Mouse (Mus musculus) erythroid progenitor cell, adult 5-6 weeks (primary cell): ENCODE measurements around the gene Hydin. TPM values are rescaled to one million over a fixed set of nuclear protein-coding genes. Genes with fewer than 3 reads are reported as not detected.

Source experiments
- ATAC-seq: replicated peaks from 2 replicates; pipeline ENCODE4 v1.8.0; 2016; ENCODE audit warnings: moderate number of reproducible peaks, mild to moderate bottlenecking, moderate TSS enrichment, inconsistent platforms; ENCODE audit not compliant: poor library complexity, low FRiP score, severe bottlenecking
- total RNA-seq, 2 experiments: library from RNA; stranded (forward) in 1 of 2; stranded (reverse) in 1 of 2; fragments of 150-400 nt in 1 of 2; fragments of 186-747, 209-891 nt in 1 of 2; gene quantifications; 2 replicates each; pipeline versions ENCODE4 v1.2.3 to v1.2.4; 2015 to 2017; ENCODE audit warnings: low replicate concordance in 2 of 2

The Hydin gene
- total RNA-seq, 2 experiments from 2014 or later: not detected

DNA sequence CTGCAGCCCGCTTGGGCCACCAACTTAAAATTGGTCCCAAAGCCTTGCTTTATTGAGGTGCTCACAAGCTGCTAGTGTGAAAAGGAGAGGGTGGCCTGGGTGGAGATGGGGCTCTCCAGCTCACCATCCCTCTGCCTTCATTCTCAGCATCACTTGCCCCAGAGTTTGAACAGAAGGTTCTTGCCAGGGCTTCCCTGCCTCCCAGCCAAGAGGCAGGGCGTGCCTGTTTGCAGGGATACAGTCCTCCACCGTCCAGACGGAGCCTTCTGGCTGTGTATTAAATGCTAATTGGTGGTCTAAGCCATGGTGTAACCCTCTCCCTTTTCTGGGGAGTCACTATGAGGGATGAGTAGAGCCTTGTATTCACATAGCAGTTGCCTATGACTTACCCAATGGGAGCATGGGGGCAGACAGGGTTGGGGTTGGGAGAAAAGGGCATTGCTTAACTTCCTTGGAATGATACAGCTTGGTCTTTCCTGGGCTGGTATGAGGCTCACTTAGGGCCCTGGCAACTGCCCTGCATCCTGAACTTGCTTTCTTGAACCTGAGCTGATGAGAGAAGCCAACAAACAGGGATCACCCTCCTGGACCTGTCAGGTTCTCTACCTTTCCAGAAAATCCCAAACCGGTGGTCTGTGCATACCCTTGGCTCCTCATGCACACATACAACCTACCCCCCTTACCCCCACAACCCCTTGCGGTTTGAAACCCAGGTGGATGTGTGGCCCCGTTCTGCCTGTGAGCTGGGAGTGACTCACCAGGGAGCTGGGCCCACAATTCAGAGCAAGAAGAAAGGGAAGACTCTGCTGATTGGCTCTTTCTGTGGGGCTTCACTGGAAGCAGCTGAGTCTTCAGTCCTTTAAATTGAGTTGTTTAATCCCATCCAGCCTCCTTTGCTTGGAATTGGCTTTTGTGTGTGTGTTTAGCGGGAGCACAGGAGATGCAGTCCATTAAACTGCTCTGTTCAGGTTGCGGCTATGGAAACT is 387.6 kb downstream of the Hydin start:
- ATAC-seq: no peak

DNA sequence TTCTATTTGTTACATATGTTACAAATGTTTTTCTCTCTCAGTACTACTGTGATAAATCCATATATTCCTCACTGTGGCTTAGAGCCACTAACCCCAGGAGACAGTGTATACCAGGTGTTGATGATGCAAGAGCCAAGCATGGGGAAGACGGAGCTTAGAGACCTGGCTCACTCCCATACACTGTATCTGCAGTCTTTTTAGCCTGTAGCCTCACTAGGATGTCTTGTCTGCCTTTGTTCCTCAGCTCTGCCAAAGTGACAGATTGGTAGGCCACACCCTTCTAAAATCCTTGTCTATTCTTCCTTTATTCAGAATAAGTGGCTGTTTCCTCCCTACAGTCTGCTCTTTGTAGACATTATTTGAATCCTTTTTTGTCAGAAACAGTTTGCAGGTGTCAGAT is 389.1 kb downstream of the Hydin start:
- ATAC-seq: no peak

DNA sequence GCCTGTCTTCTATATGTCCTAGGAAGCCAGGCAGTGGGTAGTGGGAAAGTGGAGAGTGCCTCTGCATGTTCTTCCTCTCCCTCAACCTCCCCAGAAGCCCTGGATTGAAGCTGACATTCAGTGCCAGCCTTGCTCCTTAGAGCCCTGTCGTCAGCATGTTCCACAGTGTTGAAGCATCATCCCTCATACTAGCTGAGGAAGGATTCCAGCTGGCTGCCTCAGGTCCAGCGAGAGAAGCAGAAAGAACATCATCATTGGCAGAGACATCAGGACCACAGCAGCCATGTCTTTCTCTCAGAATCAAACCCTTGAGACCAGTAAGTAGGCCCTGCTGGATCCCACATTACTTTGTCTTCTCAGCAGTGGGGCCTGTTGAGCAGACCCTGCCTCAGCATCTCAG is 390.9 kb downstream of the Hydin start:
- no peak for ATAC-seq

Other genes with a start within 250 kb of the Hydin start
- gene Chst4, start 227.2 kb upstream of the Hydin start, total RNA-seq (2015; ENCODE audit: low replicate concordance): not detected in 2 replicates
- gene Chst4, start 227.2 kb upstream of the Hydin start, total RNA-seq (2017; ENCODE audit: low replicate concordance): not detected in 2 replicates
- not detected in 2 replicates for gene Zfp612, start 187.2 kb upstream of the Hydin start, total RNA-seq (2015; ENCODE audit: low replicate concordance)
- gene Zfp612, start 187.2 kb upstream of the Hydin start, total RNA-seq (2017; ENCODE audit: low replicate concordance): not detected in 2 replicates
- not detected in 2 replicates for gene Gm21964, start 165.8 kb upstream of the Hydin start, total RNA-seq (2015; ENCODE audit: low replicate concordance)
- gene Gm21964, start 165.8 kb upstream of the Hydin start, total RNA-seq (2017; ENCODE audit: low replicate concordance): not detected in 2 replicates
- not detected in 2 replicates for gene Gm17720, start 164.2 kb upstream of the Hydin start, total RNA-seq (2015; ENCODE audit: low replicate concordance)
- gene Gm17720, start 164.2 kb upstream of the Hydin start, total RNA-seq (2017; ENCODE audit: low replicate concordance): not detected in 2 replicates
- gene Calb2, start 98.8 kb upstream of the Hydin start, total RNA-seq (2015; ENCODE audit: low replicate concordance): not detected in 2 replicates
- not detected in 2 replicates for gene Calb2, start 98.8 kb upstream of the Hydin start, total RNA-seq (2017; ENCODE audit: low replicate concordance)
- gene Cmtr2, start 51.3 kb upstream of the Hydin start, total RNA-seq (2015; ENCODE audit: low replicate concordance): 0.42 and 0.72 TPM in 2 replicates
- gene Cmtr2, start 51.3 kb upstream of the Hydin start, total RNA-seq (2017; ENCODE audit: low replicate concordance): 0.90 TPM in 1 of 2 replicates, not detected in the other